Mouse (Mus musculus): ENCODE data around the gene Gm11032.
"Not testable (repeated sequence)": the region's sequence is repeated elsewhere in the genome, so short reads cannot be mapped to it uniquely, and the experiment has no call there.

Gene Gm11032

DNA sequence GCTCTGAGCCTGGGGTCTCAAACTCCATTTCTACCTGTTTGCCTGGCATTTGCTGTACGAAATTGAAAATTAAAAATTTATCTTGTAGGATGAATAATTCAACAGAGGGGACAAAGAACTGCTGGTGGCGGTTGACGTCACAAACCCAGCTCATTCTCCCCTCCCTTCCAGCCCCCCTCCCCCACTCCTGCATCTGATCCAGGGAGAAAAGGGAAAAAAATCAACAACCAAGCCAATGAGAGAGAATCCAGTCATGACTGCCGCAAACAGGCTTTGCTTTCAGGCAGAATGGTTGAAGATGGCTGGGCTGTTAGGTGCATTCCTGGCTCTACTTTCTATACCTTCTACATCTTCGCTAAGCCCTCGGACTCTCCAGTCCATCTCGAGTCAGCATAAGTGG lies 6.1 kb downstream of the Gm11032 start:
- DNase-seq (ENCODE audit: low spot score): no peak

DNA sequence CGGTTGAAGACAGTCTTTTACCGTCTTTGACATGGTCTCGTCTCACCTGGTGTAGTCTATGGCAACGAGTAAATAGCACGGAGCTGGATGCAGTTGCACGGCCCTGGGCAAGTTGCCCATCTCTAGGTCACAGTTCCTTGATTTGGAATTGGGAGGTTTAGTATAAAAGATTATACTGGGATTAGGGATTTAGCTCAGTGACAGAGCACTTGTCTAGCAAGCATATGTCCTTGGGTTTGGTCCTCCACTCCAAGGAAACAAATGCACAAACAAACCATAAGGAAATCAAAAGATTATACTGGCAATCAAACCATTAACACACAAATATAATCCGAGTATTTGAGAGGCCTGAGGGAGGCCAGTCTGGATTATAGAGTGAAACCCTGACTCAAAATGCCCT lies 7.8 kb downstream of the Gm11032 start:
- DNase-seq (ENCODE audit: low spot score): no peak

DNA sequence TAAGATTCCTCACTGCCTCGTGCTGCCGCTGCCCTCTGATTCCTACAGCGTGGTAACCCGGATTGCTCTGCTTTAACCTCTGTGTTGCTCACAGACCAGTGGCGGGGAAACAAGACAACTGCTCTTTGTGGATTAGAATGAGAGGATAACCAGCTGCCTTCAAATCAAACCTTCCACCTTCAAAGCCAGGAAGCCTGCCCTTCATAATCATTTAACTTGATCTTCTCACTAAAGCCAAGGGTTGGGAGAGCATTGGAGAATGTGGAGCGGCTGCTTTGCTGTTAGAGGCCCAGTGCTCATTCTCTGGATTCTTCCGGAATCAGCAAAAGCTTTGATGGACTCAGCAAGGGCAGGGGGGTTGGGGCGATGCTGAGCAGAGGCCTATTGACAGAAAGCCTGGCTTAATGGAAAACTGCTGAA lies 10.0 kb downstream of the Gm11032 start:
- DNase-seq (ENCODE audit: low spot score): peak; percentile 56

DNA sequence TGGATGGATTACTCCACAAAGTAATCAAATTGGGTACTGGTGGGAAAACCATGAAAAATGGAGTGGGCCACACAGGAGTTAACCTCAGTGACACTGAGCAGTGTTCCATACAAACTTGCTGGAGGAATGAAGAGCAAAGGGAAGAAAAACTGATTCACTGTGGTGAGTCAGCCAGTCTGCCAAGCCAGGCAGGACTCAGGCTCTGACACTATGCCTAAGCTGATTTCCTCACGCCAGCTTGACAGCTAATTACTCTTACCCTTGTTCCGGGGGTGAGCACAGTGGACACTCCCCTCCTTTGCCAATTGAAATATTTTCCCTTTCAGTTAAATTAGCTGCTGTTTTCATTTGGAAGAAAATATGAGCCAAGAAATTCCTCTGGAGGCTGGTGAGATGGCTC lies 13.6 kb downstream of the Gm11032 start:
- no peak for DNase-seq (ENCODE audit: low spot score)

- DNase-seq (ENCODE audit: low spot score): no peak
Observed at GRCm38 (mm10) chr11:4634395-4634794, 14.5 kb downstream of the Gm11032 start.

DNA sequence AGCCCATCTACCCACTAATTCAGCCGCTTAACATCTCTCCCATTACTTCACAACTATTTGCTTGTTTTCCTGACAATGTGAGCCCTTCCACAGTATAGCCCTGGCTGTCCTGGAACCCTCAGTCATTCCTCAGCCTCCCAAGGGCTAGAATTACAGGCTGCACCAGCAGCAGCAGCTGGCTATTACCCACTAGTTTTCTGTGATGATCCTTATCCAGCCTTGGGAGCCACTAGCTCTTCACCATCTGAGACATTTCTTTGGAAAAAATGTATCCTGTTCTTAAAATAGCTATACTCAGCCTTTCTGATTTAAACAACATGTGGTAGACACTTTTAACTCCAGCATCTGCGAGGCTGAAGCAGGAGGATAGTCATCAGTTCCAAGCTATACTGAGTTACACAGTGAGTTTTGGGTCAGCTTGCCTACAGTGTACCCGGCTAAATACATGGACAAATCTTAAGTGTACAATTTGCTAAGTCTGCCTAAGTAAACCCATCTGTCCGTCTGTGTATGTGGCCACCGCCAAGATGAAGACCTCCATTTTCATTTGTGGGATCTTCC lies 17.0 kb downstream of the Gm11032 start:
- no peak for DNase-seq (ENCODE audit: low spot score)

DNA sequence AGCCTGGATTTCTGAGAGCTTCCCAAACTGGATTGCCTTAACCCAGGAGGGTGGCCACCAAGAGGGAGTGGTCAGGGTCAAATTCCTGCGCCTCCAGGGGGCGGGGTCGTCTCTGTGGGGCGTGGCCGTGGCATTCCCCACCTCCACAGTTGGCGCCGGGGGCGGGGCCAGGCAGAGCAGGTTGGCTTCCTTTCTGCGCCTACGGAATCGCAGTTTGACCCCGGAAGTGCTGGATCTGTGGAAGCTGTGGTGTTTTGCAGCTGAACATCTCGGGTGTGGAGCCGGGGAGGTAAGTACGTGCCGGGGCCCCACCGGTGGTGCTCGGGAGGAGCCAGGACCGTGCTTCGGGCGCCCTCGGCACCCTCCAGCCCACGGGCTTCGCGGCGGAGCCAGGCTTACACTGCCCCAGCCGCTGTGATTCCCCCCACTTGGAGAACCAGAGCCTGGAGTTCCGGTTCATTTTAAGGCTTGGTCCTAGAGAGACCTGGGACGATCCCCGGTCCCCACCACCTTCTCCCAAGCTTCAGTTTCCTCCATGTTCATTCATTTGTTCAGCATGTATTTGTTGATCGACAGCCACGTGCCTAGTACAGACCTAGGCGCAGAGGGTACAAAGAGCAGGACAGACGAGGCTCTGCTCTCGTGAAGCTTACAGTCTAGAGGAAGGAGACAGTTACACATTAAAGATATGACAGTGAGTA lies 17.8 kb downstream of the Gm11032 start, which contains the start of gene Ascc2:
Gene Ascc2 (plus strand): TSS at position 214 of the 701 bp plus-strand sequence.
- DNase-seq (ENCODE audit: low spot score): peak; percentile 94

DNA sequence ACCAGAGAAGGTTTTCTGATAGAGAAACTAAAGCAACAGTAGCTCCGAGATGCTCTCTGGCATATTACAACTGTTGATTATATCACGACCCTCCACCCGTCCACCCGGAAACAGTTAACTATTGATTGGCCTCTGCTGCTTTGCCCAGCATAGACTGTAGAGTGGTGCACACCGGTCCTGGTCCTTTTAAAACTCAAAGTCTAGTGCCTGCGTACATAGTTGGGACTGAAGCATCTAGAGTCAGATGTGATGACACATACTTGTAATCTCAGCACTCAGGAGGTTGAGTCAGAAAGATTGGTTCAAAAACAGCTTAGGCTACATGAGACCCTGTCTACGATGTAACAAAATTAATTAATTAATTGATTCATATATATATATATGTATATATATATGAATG lies 18.4 kb downstream of the Gm11032 start:
- DNase-seq (ENCODE audit: low spot score): peak; percentile 10

DNA sequence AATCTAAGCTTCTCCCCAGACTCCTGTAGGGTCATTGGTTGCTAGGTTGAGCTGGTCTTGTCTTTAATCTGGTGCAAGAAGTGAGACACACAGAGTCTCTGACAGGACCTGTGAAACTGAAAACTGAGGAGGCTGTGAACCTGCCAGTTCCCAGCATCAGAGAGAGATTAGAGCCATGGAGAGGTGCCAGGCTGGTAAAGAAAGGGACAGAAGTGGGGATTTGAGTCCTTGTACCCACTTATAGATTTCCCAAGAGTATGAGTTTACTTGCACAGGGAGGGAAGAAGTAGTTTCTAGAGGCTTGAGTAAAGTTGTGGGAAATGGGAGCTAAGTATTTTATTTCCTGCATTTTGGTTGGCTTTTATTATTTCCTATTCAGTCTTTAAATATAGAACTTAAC lies 21.3 kb downstream of the Gm11032 start:
- no peak for DNase-seq (ENCODE audit: low spot score)

DNA sequence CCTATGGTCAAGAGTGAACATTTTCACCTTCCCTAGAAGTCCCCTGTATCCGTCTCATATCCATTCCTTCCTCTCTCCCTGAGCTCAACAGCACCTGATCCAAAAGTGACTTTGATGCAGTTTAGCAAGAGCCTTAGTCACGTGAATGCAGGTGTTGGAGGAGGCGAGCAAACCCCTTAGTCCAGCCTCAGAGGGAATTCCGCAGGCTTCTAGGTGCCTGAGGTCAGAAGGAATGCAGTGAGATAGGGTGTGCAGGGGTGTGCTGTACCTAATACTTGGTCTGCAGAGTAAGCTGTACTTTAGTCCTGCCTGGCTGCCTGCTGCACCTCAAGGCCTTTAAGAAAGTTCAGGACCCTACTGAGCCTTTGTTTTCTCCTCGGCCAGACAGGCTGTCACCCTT lies 23.9 kb downstream of the Gm11032 start:
- DNase-seq (ENCODE audit: low spot score): no peak

GRCm38 (mm10) chr11:4645180-4645579 lies 25.3 kb downstream of the Gm11032 start:
- not testable (repeated sequence) for DNase-seq (ENCODE audit: low spot score)

- no peak for DNase-seq (ENCODE audit: low spot score)
Observed at GRCm38 (mm10) chr11:4646409-4646808, 26.5 kb downstream of the Gm11032 start.

DNA sequence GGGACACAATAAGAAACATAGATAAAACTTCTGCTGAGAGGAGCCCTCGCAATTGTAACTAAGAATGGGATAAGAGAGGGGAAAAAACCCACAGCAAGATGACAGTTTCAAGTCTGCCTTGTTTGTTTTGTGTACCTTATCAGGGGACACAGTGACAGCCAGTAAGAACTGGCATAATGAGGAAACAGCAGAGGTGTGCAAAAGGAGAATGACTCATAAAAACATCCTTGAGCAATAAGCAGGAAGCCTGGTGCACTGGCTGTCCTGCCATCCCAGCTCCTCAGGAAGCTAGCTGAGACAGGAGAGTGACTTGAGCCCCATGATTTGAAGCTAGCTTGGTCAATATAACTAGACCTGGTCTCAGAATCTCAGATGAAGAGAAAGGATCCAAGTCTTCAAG lies 40.0 kb downstream of the Gm11032 start:
- no peak for DNase-seq (ENCODE audit: low spot score)

DNA sequence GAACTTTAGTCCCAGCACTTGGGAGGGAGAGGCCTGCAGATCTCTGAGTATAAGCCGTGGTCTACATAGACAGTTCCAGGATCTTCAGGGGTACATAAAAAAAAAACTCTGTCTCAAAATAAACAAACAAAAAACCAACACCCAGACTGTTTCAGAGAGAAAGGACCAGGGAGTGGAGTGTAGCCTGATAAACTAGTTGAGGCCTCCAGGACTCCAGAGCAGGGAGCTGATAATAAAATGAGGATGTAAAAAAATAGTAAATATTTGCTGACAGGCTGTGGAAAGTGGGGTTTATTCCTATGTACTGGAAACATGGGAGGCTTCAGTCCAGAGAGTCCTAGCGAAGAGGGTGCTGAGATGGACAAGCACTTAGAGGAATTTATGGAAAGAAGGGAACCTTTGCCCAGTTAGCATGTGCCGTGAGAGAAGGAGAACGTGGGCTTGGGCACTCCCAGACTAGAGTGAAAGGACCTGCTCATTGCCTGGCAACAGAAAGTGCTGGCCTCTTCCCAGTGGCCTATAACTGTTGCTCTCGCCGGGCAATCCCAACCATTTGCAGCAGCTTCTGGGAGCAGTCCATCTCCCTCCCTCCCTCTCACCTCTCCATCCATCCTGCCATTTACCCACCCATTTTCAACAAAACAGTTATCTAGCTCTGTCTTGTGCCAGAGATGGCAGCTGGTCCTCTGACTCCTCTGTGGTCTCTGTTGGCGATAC lies 40.6 kb downstream of the Gm11032 start:
- DNase-seq (ENCODE audit: low spot score): no peak

- DNase-seq (ENCODE audit: low spot score): no peak
Observed at GRCm38 (mm10) chr11:4661324-4661723, 41.5 kb downstream of the Gm11032 start.

GRCm38 (mm10) chr11:4661871-4662495 lies 42.1 kb downstream of the Gm11032 start:
- no peak for DNase-seq (ENCODE audit: low spot score)

GRCm38 (mm10) chr11:4662496-4662878 lies 42.6 kb downstream of the Gm11032 start:
- DNase-seq (ENCODE audit: low spot score): no peak
